Mouse (Mus musculus) heart, embryonic 12.5 days (tissue): ENCODE results near the gene Apela. TPM values are rescaled to one million over a fixed set of nuclear protein-coding genes. Genes with fewer than 3 reads are reported as not detected.
"Not testable (repeated sequence)": the region's sequence is repeated elsewhere in the genome, so short reads cannot be mapped to it uniquely, and the experiment has no call there.

Source experiments
- ATAC-seq: fragments of 200-750 bp; cut with Nextera tagmentation; 2 replicates; pipeline ENCODE4 v1.8.0; 2017; ENCODE audit warnings: moderate TSS enrichment, moderate library complexity; ENCODE audit not compliant: insufficient number of reproducible peaks, low FRiP score
- H3K27ac ChIP-seq: fragments of 300-500 bp; sonication (generic); 2 replicates; pipeline ENCODE4 v1.5.1; 2016; ENCODE audit warnings: mild to moderate bottlenecking, moderate library complexity; ENCODE audit not compliant: poor library complexity, severe bottlenecking
- H3K27me3 ChIP-seq: fragments of 300-500 bp; sonication (generic); replicated peaks from 2 replicates; pipeline ENCODE4 v1.6.1; 2016; ENCODE audit warnings: mild to moderate bottlenecking, moderate library complexity
- H3K36me3 ChIP-seq: fragments of 300-500 bp; sonication (generic); 2 replicates; pipeline ENCODE4 v1.6.1; 2016; ENCODE audit warnings: mild to moderate bottlenecking, moderate library complexity
- H3K4me1 ChIP-seq: fragments of 300-500 bp; sonication (generic); replicated peaks from 2 replicates; pipeline ENCODE4 v1.6.1; 2016; ENCODE audit warnings: mild to moderate bottlenecking
- H3K4me2 ChIP-seq: fragments of 300-500 bp; sonication (generic); 2 replicates; pipeline ENCODE4 v1.6.1; 2016; ENCODE audit warnings: mild to moderate bottlenecking, moderate library complexity
- H3K4me3 ChIP-seq: fragments of 300-500 bp; sonication (generic); 2 replicates; pipeline ENCODE4 v1.5.1; 2016; ENCODE audit warnings: mild to moderate bottlenecking
- H3K9ac ChIP-seq: fragments of 300-500 bp; sonication (generic); 2 replicates; pipeline ENCODE4 v1.6.1; 2016; ENCODE audit warnings: mild to moderate bottlenecking, moderate library complexity
- H3K9me3 ChIP-seq: fragments of 300-500 bp; sonication (generic); replicated peaks from 2 replicates; pipeline ENCODE4 v1.6.1; 2016; ENCODE audit warnings: mild to moderate bottlenecking, moderate library complexity
- WGBS: fragments of 180-500 bp; shearing (Covaris S2); methylation state at CpG from one replicate; pipeline ENCODE4 v1.1.7; 2016; 5-methylcytosine and 5-hydroxymethylcytosine counted together
- polyA plus RNA-seq: library from polyadenylated mRNA; unstranded; fragments of >200 nt; fragmentation: Nextera tagmentation; extraction: Ambion mirVana; gene quantifications from 2 replicates; pipeline ENCODE4 v1.2.1, GENCODE M21; 2016

Apela gene
- polyA plus RNA-seq, 1 experiment from 2014 or later: 20.9 TPM

GRCm38 (mm10) chr8:65022485-65022884 is 14.7 kb downstream of the Apela start:
- 46% methylated on average over 8 of the region's 8 CpGs for WGBS
- Histone ChIP-seq H3K4me3 (no peak overlapping the region), H3K9me3 (0 out of 2 replicates have a peak, but pooled peaks cover under 1% of the 10 kb centered on the region), H3K27ac (no peak overlapping the region), H3K9ac (no peak overlapping the region), H3K36me3 (no peaks in the 10 kb centered on the region), H3K4me1 (no peaks in the 10 kb centered on the region), H3K4me2 (no peak overlapping the region), H3K27me3 (no peaks in the 10 kb centered on the region)
- ATAC-seq: no peak

GRCm38 (mm10) chr8:65018423-65018822 is 18.7 kb downstream of the Apela start, which contains the start of the genes Trim61 and Trim60:
Gene Trim61, minus strand, starts transcription at chr8:65018523.
Gene Trim60, minus strand, starts transcription at chr8:65018584.
- Histone ChIP-seq H3K4me1 (no peaks in the 10 kb centered on the region), H3K4me2 (no peak within 1 kb of the TSS), H3K27me3 (no peaks in the 10 kb centered on the region), H3K4me3 (no peak within 1 kb of the TSS), H3K9me3 (0 out of 2 replicates have a peak, but pooled peaks cover 14% of the 10 kb centered on the region), H3K9ac (no peak within 1 kb of the TSS), H3K27ac (no peak within 1 kb of the TSS), H3K36me3 (no peaks in the 10 kb centered on the region)
- no peak for ATAC-seq
- 82% methylated on average over 8 of the region's 8 CpGs for WGBS

DNA sequence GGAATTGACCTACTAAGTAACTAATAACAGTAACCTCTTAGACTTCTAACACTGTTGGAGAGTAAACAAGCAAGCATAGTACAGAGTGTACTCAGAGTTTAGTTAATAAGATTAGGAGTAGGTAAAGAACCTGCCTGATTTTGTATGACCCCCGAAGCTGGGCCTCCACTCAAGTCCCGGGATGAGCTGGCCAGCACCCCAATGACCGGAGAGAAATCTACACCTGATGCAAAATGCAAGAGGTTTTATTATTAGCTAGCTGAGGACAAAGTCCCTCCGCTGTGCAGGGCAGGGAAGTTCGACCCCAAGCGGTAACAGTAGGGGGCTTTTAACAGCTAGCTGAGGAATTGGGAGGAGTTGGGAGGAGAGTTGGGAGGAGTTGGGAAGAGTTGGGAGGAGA is 29.5 kb downstream of the Apela start:
- H3K9ac ChIP-seq, H3K36me3 ChIP-seq, H3K27me3 ChIP-seq, H3K9me3 ChIP-seq, H3K4me2 ChIP-seq, H3K27ac ChIP-seq, ATAC-seq, H3K4me1 ChIP-seq, H3K4me3 ChIP-seq: not testable (repeated sequence)
- 70% methylated on average over 6 of the region's 6 CpGs for WGBS

- Histone ChIP-seq H3K36me3 (no peaks in the 10 kb centered on the region), H3K4me1 (no peaks in the 10 kb centered on the region), H3K9ac (no peak overlapping the region), H3K4me2 (no peak overlapping the region), H3K9me3 (no peaks in the 10 kb centered on the region), H3K4me3 (no peak overlapping the region), H3K27me3 (no peaks in the 10 kb centered on the region), H3K27ac (no peak overlapping the region)
- 74% methylated on average over 4 of the region's 4 CpGs for WGBS
- no peak for ATAC-seq
Measured at GRCm38 (mm10) chr8:64998806-64999365, 38.2 kb downstream of the Apela start.

DNA sequence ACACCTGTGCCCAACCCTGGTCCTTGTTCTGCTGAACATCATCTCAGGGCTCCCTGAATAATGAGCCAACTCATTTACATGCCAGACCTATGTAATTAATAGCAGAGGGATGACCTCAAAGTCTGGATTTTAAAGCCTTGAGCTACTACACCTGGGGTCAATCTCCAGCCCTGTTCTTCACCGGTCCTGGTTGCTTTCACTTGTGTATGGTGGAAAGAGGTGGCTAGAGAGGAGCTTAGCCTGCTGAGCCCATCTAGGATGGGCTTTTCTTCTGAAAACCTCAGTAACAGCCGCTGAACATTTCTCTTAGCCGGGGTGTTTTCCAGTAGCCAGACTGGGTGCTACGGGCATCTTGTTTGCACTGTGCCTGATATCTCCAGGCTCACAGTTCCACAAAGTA is 49.4 kb downstream of the Apela start, which contains the start of gene Trim75:
TSS of gene Trim75 (minus strand) at position 101 of the 400 bp plus-strand sequence.
- ATAC-seq: no peak
- no peak within 1 kb of the TSS for H3K4me2 ChIP-seq
- H3K27ac ChIP-seq: no peak within 1 kb of the TSS
- no peaks in the 10 kb centered on the region for H3K9me3 ChIP-seq
- H3K4me1 ChIP-seq: no peaks in the 10 kb centered on the region
- H3K4me3 ChIP-seq: no peak within 1 kb of the TSS
- no peak within 1 kb of the TSS for H3K9ac ChIP-seq
- H3K36me3 ChIP-seq: no peaks in the 10 kb centered on the region
- H3K27me3 ChIP-seq: no peaks in the 10 kb centered on the region
- 81% methylated on average over 4 of the region's 4 CpGs for whole genome bisulfite sequencing

DNA sequence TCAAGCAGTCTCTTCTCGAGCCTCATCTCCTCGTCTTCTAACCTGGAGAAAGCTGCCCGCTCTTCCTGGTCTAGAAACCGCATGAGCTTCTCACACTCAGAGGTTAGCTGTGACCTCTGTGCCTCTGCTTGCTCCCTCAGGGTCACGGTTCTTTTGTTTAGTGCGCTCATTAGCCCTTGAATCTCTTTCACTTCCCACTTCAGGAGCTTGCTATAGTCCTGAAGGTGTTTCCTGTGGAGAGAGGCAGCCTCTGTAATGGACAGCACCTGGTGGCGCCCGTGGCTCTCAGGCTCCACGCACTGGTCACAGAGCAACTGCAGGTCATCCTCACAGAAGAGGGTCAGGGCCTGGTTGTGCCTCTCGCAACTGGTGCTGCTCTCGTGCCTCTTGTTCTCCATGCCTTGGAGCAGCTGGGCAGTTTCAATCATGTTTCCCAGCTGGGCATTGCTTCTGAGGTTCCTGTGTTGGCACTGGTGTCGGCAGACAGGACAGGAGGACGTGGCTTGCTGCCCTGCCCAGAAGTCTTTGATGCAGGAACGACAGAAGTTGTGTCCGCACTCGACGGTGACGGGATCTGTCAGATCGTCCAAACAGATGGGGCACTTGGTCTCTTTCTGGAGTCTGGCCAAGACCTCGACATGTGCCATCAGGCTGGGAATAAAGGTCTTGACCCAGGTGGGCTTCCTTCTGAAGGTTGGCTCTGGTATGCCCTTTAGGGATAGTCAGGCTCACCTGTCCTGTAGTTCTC is 53.8 kb downstream of the Apela start:
- Histone ChIP-seq H3K4me1 (no peaks in the 10 kb centered on the region), H3K36me3 (no peaks in the 10 kb centered on the region), H3K9me3 (no peaks in the 10 kb centered on the region), H3K27me3 (no peaks in the 10 kb centered on the region), H3K4me3 (no peak overlapping the region), H3K9ac (no peak overlapping the region), H3K27ac (no peak overlapping the region), H3K4me2 (no peak overlapping the region)
- no peak for ATAC-seq
- WGBS: 67% methylated on average over 20 of the region's 20 CpGs

Other genes starting within 250 kb of the Apela start
- 16.1 and 17.5 TPM in 2 replicates for gene Klhl2, start 187.3 kb downstream of the Apela start, polyA plus RNA-seq
- 26.4 and 27.0 TPM in 2 replicates for gene Tmem192, start 90.2 kb downstream of the Apela start, polyA plus RNA-seq
- 0.05 TPM in 1 of 2 replicates, not detected in the other for gene Trim75, start 49.5 kb downstream of the Apela start, polyA plus RNA-seq
- 0.17 and 0.72 TPM in 2 replicates for gene Trim61, start 18.8 kb downstream of the Apela start, polyA plus RNA-seq
- 0.06 TPM in 1 of 2 replicates, not detected in the other for gene Trim60, start 18.8 kb downstream of the Apela start, polyA plus RNA-seq
- not detected in 2 replicates for gene Gm10663, start 37.7 kb upstream of the Apela start, polyA plus RNA-seq
- gene BC030870, start 92.2 kb upstream of the Apela start, polyA plus RNA-seq: not detected in 2 replicates